Mouse (Mus musculus) liver, embryonic 11.5 days (tissue): ENCODE results near the gene Fancm. TPM values are rescaled to one million over a fixed set of nuclear protein-coding genes. Genes with fewer than 3 reads are reported as not detected.
A peak's percentile ranks its signal among the peaks of the same experiment; 100 is the strongest.

Experiments used
- ATAC-seq: fragments of 200-750 bp; cut with Nextera tagmentation; replicated peaks from 2 replicates; pipeline ENCODE4 v1.8.0; 2017; ENCODE audit warnings: moderate number of reproducible peaks, mild to moderate bottlenecking, moderate TSS enrichment, moderate library complexity; ENCODE audit not compliant: low FRiP score
- DNase-seq: peaks from one replicate; pipeline ENCODE4 v3.0.0-alpha.2; 2017; ENCODE audit warnings: low spot score
- H3K27ac ChIP-seq: fragments of 300-500 bp; sonication (generic); 2 replicates; pipeline ENCODE4 v1.5.1; 2014; ENCODE audit warnings: mild to moderate bottlenecking, low read depth, low read length, control low read depth
- H3K27me3 ChIP-seq: fragments of 300-500 bp; sonication (generic); replicated peaks from 2 replicates; pipeline ENCODE4 v1.6.1; 2014; ENCODE audit warnings: low read length, mixed read lengths; ENCODE audit not compliant: control insufficient read depth, insufficient read depth
- H3K36me3 ChIP-seq: fragments of 300-500 bp; sonication (generic); 2 replicates; pipeline ENCODE4 v1.6.1; 2014; ENCODE audit warnings: mild to moderate bottlenecking, low read length, moderate library complexity, mixed read lengths; ENCODE audit not compliant: control insufficient read depth, insufficient read depth
- H3K4me1 ChIP-seq: fragments of 300-500 bp; sonication (generic); replicated peaks from 2 replicates; pipeline ENCODE4 v1.6.1; 2014; ENCODE audit warnings: low read length, mixed read lengths; ENCODE audit not compliant: control insufficient read depth, insufficient read depth
- H3K4me2 ChIP-seq: fragments of 300-500 bp; sonication (generic); 2 replicates; pipeline ENCODE4 v1.6.1; 2014; ENCODE audit warnings: mild to moderate bottlenecking, control low read depth, moderate library complexity
- H3K4me3 ChIP-seq: fragments of 300-500 bp; sonication (generic); 2 replicates; pipeline ENCODE4 v1.5.1; 2014; ENCODE audit warnings: low read depth, low read length, control low read depth
- H3K9ac ChIP-seq: fragments of 300-500 bp; sonication (generic); 2 replicates; pipeline ENCODE4 v1.6.1; 2014; ENCODE audit warnings: low read depth, low read length, control low read depth
- H3K9me3 ChIP-seq: fragments of 300-500 bp; sonication (generic); 2 replicates; pipeline ENCODE4 v1.6.1; 2016; ENCODE audit warnings: low read length, inconsistent platforms, mixed read lengths; ENCODE audit not compliant: control insufficient read depth
- WGBS: fragments of 180-500 bp; shearing (Covaris S2); extraction: QIAGEN DNeasy Blood & Tissue Kit; methylation state at CpG from one replicate; pipeline ENCODE4 v1.1.7; 2014; 5-methylcytosine and 5-hydroxymethylcytosine counted together
- polyA plus RNA-seq: library from polyadenylated mRNA; unstranded; fragments of >200 nt; fragmentation: Nextera tagmentation; extraction: Ambion mirVana; gene quantifications from 2 replicates; pipeline ENCODE4 v1.2.1, GENCODE M21; 2014

Fancm gene
- polyA plus RNA-seq, result 9.6 and 10.9 TPM in 2 replicates

DNA sequence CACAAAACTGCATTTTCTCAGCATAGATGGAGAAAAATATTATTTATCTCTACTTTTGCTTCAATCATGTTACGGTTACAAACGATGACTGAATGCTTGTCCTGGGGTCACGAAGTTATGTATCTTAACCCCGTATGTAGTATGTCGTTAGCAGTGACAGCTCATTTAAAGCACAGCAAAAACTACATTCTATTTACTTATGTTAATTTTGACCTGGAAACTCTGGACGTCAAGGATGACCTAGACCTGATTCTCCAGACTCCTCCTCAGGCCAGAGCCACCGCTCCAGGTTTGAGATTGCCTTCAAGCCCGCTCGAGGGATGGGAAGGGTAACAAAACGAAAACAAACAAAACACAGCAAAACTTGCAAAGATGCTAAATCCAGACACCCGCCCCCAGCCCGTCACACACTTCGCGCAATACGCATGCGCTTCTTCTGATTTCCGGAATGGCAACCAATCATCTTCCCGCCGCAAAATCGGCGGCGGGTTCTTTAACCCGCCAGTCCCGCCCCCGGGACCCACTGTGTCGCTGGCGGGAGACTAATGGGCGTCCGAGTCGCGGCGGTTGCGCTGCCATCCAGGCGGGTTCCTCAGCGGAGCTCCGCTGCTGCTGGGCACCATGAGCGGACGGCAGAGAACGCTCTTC lies at the start of gene Fancm:
Fancm (plus strand) TSS at position 519 of the 648 bp plus-strand sequence.
- 2% methylated on average over 39 of the region's 39 CpGs for WGBS
- H3K4me1 ChIP-seq, result peaks cover 22% of the 10 kb centered on the region

GRCm38 (mm10) chr12:65035839-65036189 lies 39.6 kb upstream of the Fancm start:
- H3K36me3 ChIP-seq, result no peaks in the 10 kb centered on the region
- peak overlapping the region; percentile 94 for H3K4me3 ChIP-seq
- H3K4me1 ChIP-seq, result peaks cover 13% of the 10 kb centered on the region; the same call in 1 of the 2 replicates
- H3K27me3 ChIP-seq, result no peaks in the 10 kb centered on the region
- peak overlapping the region; percentile 97 for H3K9ac ChIP-seq
- DNase-seq, result no peak
- no peaks in the 10 kb centered on the region for H3K9me3 ChIP-seq
- 48% methylated on average over 8 of the region's 8 CpGs for WGBS
- peak overlapping the region; percentile 75 for H3K4me2 ChIP-seq
- ATAC-seq, result peak; percentile 21; the same call in 1 of the 2 replicates
- H3K27ac ChIP-seq, result no peak overlapping the region

More for the DNA sequence above, at the start of gene Fancm:
- no peaks in the 10 kb centered on the region for H3K36me3 ChIP-seq
- H3K27ac ChIP-seq, result peak within 1 kb of the TSS; percentile 55; the same call in 1 of the 2 replicates
- ATAC-seq (peak; percentile 57), DNase-seq (peak; percentile 86)
- H3K9ac ChIP-seq, result peak within 1 kb of the TSS; percentile 86
- H3K4me2 ChIP-seq, result peak within 1 kb of the TSS; percentile 88
- peak within 1 kb of the TSS; percentile 95 for H3K4me3 ChIP-seq
- H3K27me3 ChIP-seq, result no peaks in the 10 kb centered on the region
- no peaks in the 10 kb centered on the region for H3K9me3 ChIP-seq

GRCm38 (mm10) chr12:65036190-65036870 lies 39.1 kb upstream of the Fancm start, which contains the start of gene Prpf39:
Gene Prpf39 (plus strand): TSS chr12:65036333.
- under 1% methylated on average over 65 of the region's 65 CpGs for WGBS
- H3K9ac ChIP-seq, result peak within 1 kb of the TSS; percentile 97
- peak within 1 kb of the TSS; percentile 94 for H3K4me3 ChIP-seq
- H3K36me3 ChIP-seq, result no peaks in the 10 kb centered on the region
- peak within 1 kb of the TSS; percentile 82 for H3K27ac ChIP-seq
- H3K9me3 ChIP-seq, result no peaks in the 10 kb centered on the region
- peak within 1 kb of the TSS; percentile 75 for H3K4me2 ChIP-seq
- ATAC-seq (peak; percentile 94), DNase-seq (peak; percentile 86)
- H3K27me3 ChIP-seq, result no peaks in the 10 kb centered on the region
- peaks cover 13% of the 10 kb centered on the region; the same call in 1 of the 2 replicates for H3K4me1 ChIP-seq

DNA sequence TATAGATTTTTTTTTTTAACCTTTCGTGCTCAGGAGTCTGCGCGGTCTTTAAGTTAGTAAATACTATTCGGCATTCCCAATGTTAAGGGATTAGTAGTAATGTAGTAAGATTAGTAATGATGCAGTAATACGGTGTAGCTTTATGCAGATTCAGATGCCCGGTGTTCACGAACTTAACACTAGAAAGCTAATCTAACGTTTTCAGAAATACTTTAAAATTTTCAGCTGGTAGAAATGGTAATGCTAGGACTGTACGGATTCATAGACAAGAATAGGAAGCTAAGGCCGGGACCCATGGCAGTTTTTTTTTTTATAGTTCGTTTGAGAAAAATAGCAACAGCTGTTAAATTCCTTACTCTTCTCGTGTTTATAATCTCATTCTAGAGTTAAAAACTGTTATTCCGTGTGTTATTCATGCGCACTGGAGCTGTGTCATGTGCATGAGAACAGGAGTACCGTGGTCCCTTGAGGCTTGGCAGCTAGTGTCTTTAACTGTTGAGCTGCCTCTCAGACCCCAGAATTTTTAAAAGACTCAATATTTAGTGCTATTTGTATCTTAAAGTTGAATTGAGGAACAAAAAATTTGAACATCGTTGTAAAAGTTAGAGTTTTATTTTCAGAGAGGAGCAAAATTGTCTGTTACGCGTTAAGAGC lies 38.4 kb upstream of the Fancm start:
- H3K36me3 ChIP-seq, result no peaks in the 10 kb centered on the region
- peak overlapping the region; percentile 94 for H3K4me3 ChIP-seq
- H3K9me3 ChIP-seq, result no peaks in the 10 kb centered on the region
- DNase-seq (no peak), ATAC-seq (no peak)
- peaks cover 13% of the 10 kb centered on the region; the same call in 1 of the 2 replicates for H3K4me1 ChIP-seq
- H3K27ac ChIP-seq, result no peak overlapping the region
- no peaks in the 10 kb centered on the region for H3K27me3 ChIP-seq
- 14% methylated on average over 18 of the region's 18 CpGs for WGBS
- peak overlapping the region; percentile 97 for H3K9ac ChIP-seq
- peak overlapping the region; percentile 75 for H3K4me2 ChIP-seq

GRCm38 (mm10) chr12:65037546-65037937 lies 37.9 kb upstream of the Fancm start:
- peaks cover 13% of the 10 kb centered on the region; the same call in 1 of the 2 replicates for H3K4me1 ChIP-seq
- H3K9ac ChIP-seq, result peak overlapping the region; percentile 45; the same call in 1 of the 2 replicates
- H3K27me3 ChIP-seq, result no peaks in the 10 kb centered on the region
- peak overlapping the region; percentile 75 for H3K4me2 ChIP-seq
- no peaks in the 10 kb centered on the region for H3K36me3 ChIP-seq
- no peak for DNase-seq
- no peaks in the 10 kb centered on the region for H3K9me3 ChIP-seq
- peak overlapping the region; percentile 94 for H3K4me3 ChIP-seq
- H3K27ac ChIP-seq, result no peak overlapping the region
- ATAC-seq, result no peak
- WGBS, result 30% methylated on average over 4 of the region's 4 CpGs

DNA sequence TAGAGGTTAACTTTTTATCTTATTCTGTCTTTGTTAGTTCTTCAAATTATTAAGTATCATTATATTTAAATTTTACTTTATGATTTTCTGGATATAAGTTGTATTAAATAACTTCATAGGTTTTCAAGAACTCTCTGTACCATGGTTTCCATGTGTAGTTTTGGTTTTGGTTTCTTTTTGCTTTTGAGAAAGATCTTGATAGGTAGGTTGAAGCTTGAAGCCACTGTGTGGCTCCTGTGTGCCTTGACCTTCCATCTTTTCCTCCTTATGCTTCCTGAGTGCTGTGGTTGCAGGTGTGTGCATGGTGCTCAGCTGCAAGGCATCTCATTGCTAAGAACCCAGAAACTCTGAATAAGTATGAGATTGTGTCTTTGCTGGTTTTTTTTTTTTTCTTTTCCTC lies 26.6 kb upstream of the Fancm start:
- no peak overlapping the region for H3K9ac ChIP-seq
- H3K9me3 ChIP-seq, result no peaks in the 10 kb centered on the region
- peaks cover 16% of the 10 kb centered on the region; the same call in 1 of the 2 replicates for H3K36me3 ChIP-seq
- no peak overlapping the region for H3K27ac ChIP-seq
- H3K4me3 ChIP-seq, result no peak overlapping the region
- no peaks in the 10 kb centered on the region for H3K27me3 ChIP-seq
- H3K4me1 ChIP-seq, result no peaks in the 10 kb centered on the region
- no peak for ATAC-seq
- DNase-seq, result no peak
- H3K4me2 ChIP-seq, result no peak overlapping the region

DNA sequence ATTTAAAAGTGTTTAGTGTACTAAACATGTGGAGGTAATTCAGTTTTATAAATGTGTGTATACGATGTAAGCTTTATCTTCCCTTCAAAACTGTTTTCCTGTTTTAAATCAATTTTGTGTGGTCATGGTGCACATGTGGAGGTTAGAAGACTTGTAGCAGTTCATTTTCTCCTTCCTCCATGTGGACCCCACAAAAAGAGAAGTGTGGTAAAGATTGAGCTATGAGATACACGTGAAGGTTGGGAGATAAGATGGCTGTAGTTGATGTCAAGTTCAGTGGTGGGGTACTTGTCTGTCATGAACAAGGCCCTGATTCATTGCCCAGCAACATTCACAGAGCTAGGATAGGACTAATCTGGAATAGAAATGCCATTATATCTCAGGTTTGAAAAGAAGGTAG lies 17.2 kb upstream of the Fancm start:
- Histone ChIP-seq H3K36me3 (peaks cover 17% of the 10 kb centered on the region), H3K9ac (no peak overlapping the region), H3K4me2 (no peak overlapping the region), H3K27ac (no peak overlapping the region), H3K9me3 (no peaks in the 10 kb centered on the region), H3K4me1 (no peaks in the 10 kb centered on the region), H3K4me3 (no peak overlapping the region), H3K27me3 (no peaks in the 10 kb centered on the region)
- DNase-seq (no peak), ATAC-seq (no peak)
- 60% methylated on average over 2 of the region's 2 CpGs for WGBS

- no peak for ATAC-seq
- Histone ChIP-seq H3K9ac (no peak overlapping the region), H3K27ac (no peak overlapping the region), H3K9me3 (no peaks in the 10 kb centered on the region), H3K4me2 (no peak overlapping the region), H3K4me1 (no peaks in the 10 kb centered on the region), H3K36me3 (peaks cover 19% of the 10 kb centered on the region), H3K4me3 (no peak overlapping the region), H3K27me3 (no peaks in the 10 kb centered on the region)
- DNase-seq, result no peak
These were observed 14.3 kb upstream of the Fancm start for GRCm38 (mm10) chr12:65061082-65061481.
